Mouse (Mus musculus): ENCODE measurements at regions not wholly inside any gene's neighbourhood (a gene's known extent, or its start where the extent isn't known, plus 50 kb on each side); places are given as distances from the start of the nearest gene placed in this dataset.

- Histone ChIP-seq H3K9ac (ENCODE audit: insufficient read depth, low read depth, low read length, poor library complexity, severe bottlenecking) (no peak overlapping the region), H3K4me3 (ENCODE audit: insufficient read depth in 1 of 2, low read depth in 1 of 2, low read length in 2 of 2, poor library complexity in 1 of 2, severe bottlenecking in 1 of 2) (no peak overlapping the region), H3K4me1 (ENCODE audit: control insufficient read depth in 2 of 2, insufficient read depth in 2 of 2, low read length in 2 of 2, poor library complexity in 1 of 2) (no peaks in the 10 kb centered on the region), H3K36me3 (ENCODE audit: control insufficient read depth, insufficient read depth, low read length, poor library complexity, severe bottlenecking) (no peaks in the 10 kb centered on the region), H3K27ac (ENCODE audit: insufficient read depth, low read depth, low read length, poor library complexity, severe bottlenecking) (no peak overlapping the region), H3K9me3 (ENCODE audit: control insufficient read depth, insufficient read depth, low read depth, low read length) (no peaks in the 10 kb centered on the region)
- in situ Hi-C loops (cut with MboI; ENCODE audit: low sequenced_read_pairs in 2 of 2, unreplicated experiment in 2 of 2) = no loop called here
- DNase-seq (ENCODE audit: low read depth, low spot score) = no peak
- no peak for TF ChIP-seq HCFC1 (IDR thresholded peaks at IDR 0.05; ENCODE audit: borderline replicate concordance, insufficient read depth, low read length)
- TF ChIP-seq MAFK (IDR thresholded peaks at IDR 0.05; ENCODE audit: insufficient read depth, low read depth, low read length) = no peak
- no peak for TF ChIP-seq ZNF384 (IDR thresholded peaks at IDR 0.05; ENCODE audit: low read depth, low read length)
- TF ChIP-seq ZC3H11A (IDR thresholded peaks at IDR 0.05; ENCODE audit: borderline replicate concordance, low read depth, low read length) = no peak
- TF ChIP-seq CHD2 (IDR thresholded peaks at IDR 0.05; ENCODE audit: low read depth, low read length) = no peak
Measured at GRCm38 (mm10) chr10:56912711-56913110, 535.6 kb downstream of the Gja1 start.

GRCm38 (mm10) chr10:56914103-56914502, 537.0 kb downstream of the Gja1 start:
- Histone ChIP-seq H3K9me3 (ENCODE audit: control insufficient read depth, insufficient read depth, low read depth, low read length) (no peaks in the 10 kb centered on the region), H3K9ac (ENCODE audit: insufficient read depth, low read depth, low read length, poor library complexity, severe bottlenecking) (no peak overlapping the region), H3K4me3 (ENCODE audit: insufficient read depth in 1 of 2, low read depth in 1 of 2, low read length in 2 of 2, poor library complexity in 1 of 2, severe bottlenecking in 1 of 2) (no peak overlapping the region), H3K27ac (ENCODE audit: insufficient read depth, low read depth, low read length, poor library complexity, severe bottlenecking) (no peak overlapping the region), H3K4me1 (ENCODE audit: control insufficient read depth in 2 of 2, insufficient read depth in 2 of 2, low read length in 2 of 2, poor library complexity in 1 of 2) (no peaks in the 10 kb centered on the region), H3K36me3 (ENCODE audit: control insufficient read depth, insufficient read depth, low read length, poor library complexity, severe bottlenecking) (no peaks in the 10 kb centered on the region)
- in situ Hi-C loops (cut with MboI; ENCODE audit: low sequenced_read_pairs in 2 of 2, unreplicated experiment in 2 of 2) = no loop called here
- TF ChIP-seq ZNF384 (IDR thresholded peaks at IDR 0.05; ENCODE audit: low read depth, low read length) (no peak), CHD2 (IDR thresholded peaks at IDR 0.05; ENCODE audit: low read depth, low read length) (no peak), MAFK (IDR thresholded peaks at IDR 0.05; ENCODE audit: insufficient read depth, low read depth, low read length) (no peak), ZC3H11A (IDR thresholded peaks at IDR 0.05; ENCODE audit: borderline replicate concordance, low read depth, low read length) (no peak)
- DNase-seq (ENCODE audit: low read depth, low spot score) = no peak

DNA sequence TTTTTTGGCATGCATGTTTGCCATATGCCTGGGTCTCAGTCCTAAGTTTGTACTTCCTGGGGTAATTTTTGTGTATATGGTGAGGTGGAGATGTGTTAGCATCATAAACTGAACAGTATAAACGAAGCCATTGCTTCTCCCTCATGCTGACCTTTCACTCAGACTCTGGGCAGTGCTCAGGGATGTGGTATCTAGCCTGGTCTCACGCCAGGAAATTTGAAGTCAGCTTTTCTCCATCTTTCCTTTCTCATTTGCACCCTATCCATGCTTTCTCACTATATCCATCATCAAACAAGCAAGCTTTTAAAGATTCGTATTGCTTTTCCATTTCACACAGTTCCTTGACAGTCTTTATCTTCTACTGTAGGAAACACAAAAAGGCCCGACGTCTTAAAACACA, 541.3 kb downstream of the Gja1 start:
- Histone ChIP-seq H3K36me3 (ENCODE audit: control insufficient read depth, insufficient read depth, low read length, poor library complexity, severe bottlenecking) (no peaks in the 10 kb centered on the region), H3K4me1 (ENCODE audit: control insufficient read depth in 2 of 2, insufficient read depth in 2 of 2, low read length in 2 of 2, poor library complexity in 1 of 2) (no peaks in the 10 kb centered on the region), H3K9me3 (ENCODE audit: control insufficient read depth, insufficient read depth, low read depth, low read length) (no peaks in the 10 kb centered on the region), H3K9ac (ENCODE audit: insufficient read depth, low read depth, low read length, poor library complexity, severe bottlenecking) (no peak overlapping the region), H3K4me3 (ENCODE audit: insufficient read depth in 1 of 2, low read depth in 1 of 2, low read length in 2 of 2, poor library complexity in 1 of 2, severe bottlenecking in 1 of 2) (no peak overlapping the region), H3K27ac (ENCODE audit: insufficient read depth, low read depth, low read length, poor library complexity, severe bottlenecking) (no peak overlapping the region)
- in situ Hi-C loops (cut with MboI; ENCODE audit: low sequenced_read_pairs in 2 of 2, unreplicated experiment in 2 of 2) = no loop called here
- no peak for DNase-seq (ENCODE audit: low read depth, low spot score)
- TF ChIP-seq ZC3H11A (IDR thresholded peaks at IDR 0.05; ENCODE audit: borderline replicate concordance, low read depth, low read length) (no peak), CHD2 (IDR thresholded peaks at IDR 0.05; ENCODE audit: low read depth, low read length) (no peak), MAFK (IDR thresholded peaks at IDR 0.05; ENCODE audit: insufficient read depth, low read depth, low read length) (no peak), HCFC1 (IDR thresholded peaks at IDR 0.05; ENCODE audit: borderline replicate concordance, insufficient read depth, low read length) (no peak), ZNF384 (IDR thresholded peaks at IDR 0.05; ENCODE audit: low read depth, low read length) (no peak)

DNA sequence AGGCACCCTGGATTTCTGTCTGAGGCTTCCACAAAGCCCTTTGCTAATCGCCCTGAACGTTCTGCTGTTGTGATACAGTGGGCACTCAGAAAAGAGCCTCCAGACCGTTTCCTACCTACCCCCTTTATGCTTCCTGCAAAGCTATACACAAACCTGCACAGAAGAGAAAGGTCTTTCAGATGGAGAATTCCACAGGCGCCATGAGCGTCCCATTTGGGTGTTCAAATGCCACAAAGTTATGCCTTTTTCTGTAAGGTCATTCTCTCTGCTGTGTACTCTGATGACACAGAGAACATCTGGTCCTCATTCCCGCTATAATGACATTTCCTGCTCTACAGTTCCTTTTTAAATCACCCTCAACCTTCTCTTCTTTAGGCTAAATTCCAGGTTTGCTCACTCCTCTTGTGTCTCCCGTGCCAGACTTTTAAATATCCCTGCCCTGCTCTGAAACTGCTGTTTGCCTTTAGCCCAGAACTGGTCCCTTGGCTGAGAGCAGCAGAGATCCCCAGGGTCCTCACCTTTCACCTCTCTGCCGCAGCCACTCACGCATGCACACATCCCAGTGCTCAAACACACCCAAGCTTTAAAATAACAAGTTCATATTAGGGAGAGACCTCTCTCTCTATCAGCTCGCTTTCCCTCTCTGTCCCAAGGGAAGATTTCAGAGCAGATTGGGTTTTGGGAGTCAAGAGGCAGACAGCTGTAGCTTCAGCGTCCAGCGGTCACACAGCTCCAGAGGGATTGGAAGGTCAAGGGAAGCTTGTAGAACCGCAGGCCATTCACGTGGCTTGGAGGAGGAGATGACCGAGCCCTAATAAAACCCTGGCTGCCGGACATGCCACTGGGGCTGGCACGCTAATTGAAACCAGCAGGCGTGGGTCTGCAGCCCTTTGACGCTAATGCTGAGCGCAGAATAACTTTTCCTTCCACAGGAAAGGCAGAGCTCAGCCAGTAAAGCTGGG, 543.9 kb downstream of the Gja1 start:
- TF ChIP-seq ZNF384 (IDR thresholded peaks at IDR 0.05; ENCODE audit: low read depth, low read length) (no peak), MAFK (IDR thresholded peaks at IDR 0.05; ENCODE audit: insufficient read depth, low read depth, low read length) (no peak), HCFC1 (IDR thresholded peaks at IDR 0.05; ENCODE audit: borderline replicate concordance, insufficient read depth, low read length) (no peak)
- no peak for DNase-seq (ENCODE audit: low read depth, low spot score)
- in situ Hi-C loops (cut with MboI; ENCODE audit: low sequenced_read_pairs in 2 of 2, unreplicated experiment in 2 of 2) = no loop called here
- Histone ChIP-seq H3K9ac (ENCODE audit: insufficient read depth, low read depth, low read length, poor library complexity, severe bottlenecking) (no peak overlapping the region), H3K4me1 (ENCODE audit: control insufficient read depth in 2 of 2, insufficient read depth in 2 of 2, low read length in 2 of 2, poor library complexity in 1 of 2) (no peaks in the 10 kb centered on the region), H3K9me3 (ENCODE audit: control insufficient read depth, insufficient read depth, low read depth, low read length) (no peaks in the 10 kb centered on the region), H3K4me3 (ENCODE audit: insufficient read depth in 1 of 2, low read depth in 1 of 2, low read length in 2 of 2, poor library complexity in 1 of 2, severe bottlenecking in 1 of 2) (no peak overlapping the region), H3K36me3 (ENCODE audit: control insufficient read depth, insufficient read depth, low read length, poor library complexity, severe bottlenecking) (no peaks in the 10 kb centered on the region), H3K27ac (ENCODE audit: insufficient read depth, low read depth, low read length, poor library complexity, severe bottlenecking) (no peak overlapping the region)
